Mouse (Mus musculus): ENCODE measurements around the gene Clcn5.

DNA sequence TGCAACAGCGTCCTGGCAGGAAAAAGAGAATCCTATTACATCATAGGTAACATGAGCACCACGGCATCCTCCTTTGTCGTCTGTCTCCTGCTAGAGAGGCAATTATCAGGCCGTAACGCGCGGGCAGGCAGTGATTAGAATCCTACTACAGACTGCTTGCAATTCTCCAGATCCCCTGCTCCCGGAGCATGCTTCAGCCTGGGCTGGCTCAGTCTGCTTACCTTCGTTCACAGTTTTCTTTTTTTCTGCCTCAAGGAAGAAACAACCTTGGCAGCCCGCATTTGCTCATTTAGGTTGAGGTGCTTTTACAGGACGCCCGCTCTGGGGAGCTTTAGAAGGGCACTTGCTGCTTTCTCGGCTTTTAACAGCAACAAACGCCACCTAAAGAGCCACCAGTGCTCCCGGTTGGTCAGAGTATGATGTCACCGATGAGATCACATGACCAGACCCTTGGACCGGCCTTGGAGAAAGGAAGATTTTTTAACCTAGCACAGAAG is 130.8 kb downstream of the Clcn5 start:
- no peak for TF ChIP-seq POLR2A (IDR thresholded peaks at IDR 0.05; ENCODE audit: low read depth, low read length)
- TF ChIP-seq JUND (conservative IDR thresholded peaks at IDR 0.05; ENCODE audit: low read depth, low read length): no peak
- TF ChIP-seq NELFE (IDR thresholded peaks at IDR 0.05; ENCODE audit: low read depth, low read length): no peak

Measured in CH12.LX (cell line).